Mouse (Mus musculus) liver, postnatal 0 days (tissue): ENCODE data around the gene Hs3st4.

Source experiments
- CTCF ChIP-seq: sonication (generic); IDR thresholded peaks from 2 replicates; pipeline ENCODE4 v1.5.1; 2016; ENCODE audit warnings: antibody characterized with exemption, low read depth
- EP300 ChIP-seq: IDR thresholded peaks from 2 replicates; pipeline ENCODE4 v1.6.1; 2016; ENCODE audit warnings: antibody characterized with exemption, low read depth, mild to moderate bottlenecking

DNA sequence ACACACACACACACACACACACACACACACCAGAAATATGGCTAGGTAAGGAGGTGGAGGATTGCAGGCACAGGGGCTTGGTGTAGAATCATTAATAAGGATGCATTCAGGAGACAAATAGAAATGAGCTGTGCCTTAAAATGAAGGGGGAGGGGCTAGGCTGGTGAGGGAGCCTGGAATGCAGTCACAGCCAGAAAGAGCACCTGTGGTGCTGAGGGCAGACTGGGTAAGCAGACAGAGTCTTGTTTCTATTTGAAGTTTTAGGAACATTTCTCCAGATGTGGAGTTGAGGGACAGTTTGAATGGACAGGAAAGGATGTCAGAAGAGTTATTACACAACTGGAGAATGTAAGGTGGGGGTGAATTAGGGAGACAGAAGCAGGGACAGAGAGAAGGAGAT is 64.7 kb downstream of the Hs3st4 start:
- TF ChIP-seq CTCF (no peak), EP300 (no peak)
